1 mouse cellular context compared by ENCODE assay signal in the genomic region with DNA sequence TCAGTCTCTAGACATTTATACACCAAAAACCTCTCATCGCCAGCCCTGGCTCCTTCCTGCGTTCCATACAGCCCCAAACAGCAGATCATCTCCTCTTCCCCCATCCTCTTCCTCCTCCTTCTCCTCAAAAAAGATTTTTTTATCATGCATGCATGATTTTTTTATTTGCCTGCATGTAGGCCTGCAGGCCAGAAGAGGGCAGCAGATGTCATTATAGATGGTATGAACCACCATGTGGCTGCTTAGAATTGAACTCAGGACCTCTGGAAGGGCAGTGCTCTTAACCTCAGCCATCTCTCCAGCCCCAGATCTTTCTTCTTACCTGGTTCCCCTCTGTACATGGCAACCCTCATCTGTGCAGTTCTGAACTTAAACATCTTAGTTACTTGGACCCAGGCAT.
TF ChIP-seq lines count a peak whose summit lies in the region.

No protein-coding gene starts in this region.

TF ChIP-seq in MEL, 35 proteins besides CTCF, POLR2A, EP300 and RAD21:
- no peak for TF ChIP-seq ETS1 (IDR thresholded peaks at IDR 0.05; ENCODE audit: low read depth, low read length)
- peak; percentile 89 for TF ChIP-seq ZNF384 (IDR thresholded peaks at IDR 0.05; ENCODE audit: low read depth, low read length)
- no peak for TF ChIP-seq USF2 (IDR thresholded peaks at IDR 0.05; ENCODE audit: borderline replicate concordance in 1 of 2, insufficient read depth in 1 of 2, low read depth in 1 of 2, low read length in 2 of 2)
- TF ChIP-seq MYC (IDR thresholded peaks at IDR 0.05; ENCODE audit: low read depth, low read length): peak; percentile 90
- TF ChIP-seq USF1 (IDR thresholded peaks at IDR 0.05; ENCODE audit: low read depth, low read length): no peak
- TF ChIP-seq SMC3 (IDR thresholded peaks at IDR 0.05; ENCODE audit: low read depth, low read length): peak; percentile 45
- TF ChIP-seq TBP (IDR thresholded peaks at IDR 0.05; ENCODE audit: low read depth, low read length): no peak
